Mouse (Mus musculus) heart, adult 8-10 months (tissue): ENCODE results near the gene Nrde2. TPM values are rescaled to one million over a fixed set of nuclear protein-coding genes. Genes with fewer than 3 reads are reported as not detected.

Experiments
- DNase-seq: peaks from one replicate; pipeline ENCODE4 v3.0.0; 2022; ENCODE audit warnings: low spot score
- total RNA-seq, 4 experiments: library from RNA; stranded (reverse); gene quantifications; 2 replicates each; pipeline ENCODE4 v1.2.4; 2022

Nrde2 gene
- total RNA-seq, 4 experiments from 2014 or later, result 8.1 to 14.2 (median 10.9) TPM

DNA sequence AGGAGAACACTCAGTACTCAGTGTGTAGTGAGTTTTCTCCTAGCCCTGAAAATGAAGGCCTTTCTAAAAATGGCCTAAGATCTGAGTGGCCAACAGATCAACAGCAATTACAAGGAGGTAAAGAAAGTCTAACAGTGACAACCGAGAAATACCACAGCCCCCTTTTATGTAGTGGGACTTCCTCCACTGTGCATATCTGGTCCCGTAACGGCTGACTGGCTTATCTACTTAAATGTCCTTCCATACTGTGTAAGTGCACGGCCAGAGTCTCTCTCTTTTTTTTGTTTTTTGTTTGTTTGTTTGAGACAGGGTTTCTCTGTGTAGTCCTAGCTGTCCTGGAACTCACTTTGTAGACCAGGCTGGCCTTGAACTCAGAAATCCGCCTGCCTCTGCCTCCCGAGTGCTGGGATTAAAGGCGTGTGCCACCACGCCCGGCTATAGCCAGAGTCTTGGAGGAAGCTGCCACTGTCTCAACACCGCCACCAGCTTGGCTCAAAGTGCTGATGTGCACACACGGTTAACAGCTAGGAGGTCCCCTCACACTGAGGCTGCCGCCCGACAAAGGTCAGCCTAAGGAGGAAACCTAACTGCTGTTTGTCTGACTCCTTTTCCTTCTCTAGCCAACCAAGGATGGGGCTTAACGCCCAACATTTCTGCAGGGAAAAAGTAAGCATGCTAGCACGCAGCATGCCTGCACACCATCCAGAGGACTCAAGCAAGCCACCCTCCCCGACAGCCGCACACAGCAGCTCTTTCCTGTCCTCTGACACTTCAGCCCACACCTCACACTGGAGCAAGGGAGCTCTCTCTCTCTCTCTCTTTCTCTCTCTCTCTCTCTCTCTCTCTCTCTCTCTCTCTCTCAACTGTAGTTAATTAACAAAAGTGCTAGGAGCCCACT lies 32.2 kb downstream of the Nrde2 start:
- DNase-seq, result no peak

DNA sequence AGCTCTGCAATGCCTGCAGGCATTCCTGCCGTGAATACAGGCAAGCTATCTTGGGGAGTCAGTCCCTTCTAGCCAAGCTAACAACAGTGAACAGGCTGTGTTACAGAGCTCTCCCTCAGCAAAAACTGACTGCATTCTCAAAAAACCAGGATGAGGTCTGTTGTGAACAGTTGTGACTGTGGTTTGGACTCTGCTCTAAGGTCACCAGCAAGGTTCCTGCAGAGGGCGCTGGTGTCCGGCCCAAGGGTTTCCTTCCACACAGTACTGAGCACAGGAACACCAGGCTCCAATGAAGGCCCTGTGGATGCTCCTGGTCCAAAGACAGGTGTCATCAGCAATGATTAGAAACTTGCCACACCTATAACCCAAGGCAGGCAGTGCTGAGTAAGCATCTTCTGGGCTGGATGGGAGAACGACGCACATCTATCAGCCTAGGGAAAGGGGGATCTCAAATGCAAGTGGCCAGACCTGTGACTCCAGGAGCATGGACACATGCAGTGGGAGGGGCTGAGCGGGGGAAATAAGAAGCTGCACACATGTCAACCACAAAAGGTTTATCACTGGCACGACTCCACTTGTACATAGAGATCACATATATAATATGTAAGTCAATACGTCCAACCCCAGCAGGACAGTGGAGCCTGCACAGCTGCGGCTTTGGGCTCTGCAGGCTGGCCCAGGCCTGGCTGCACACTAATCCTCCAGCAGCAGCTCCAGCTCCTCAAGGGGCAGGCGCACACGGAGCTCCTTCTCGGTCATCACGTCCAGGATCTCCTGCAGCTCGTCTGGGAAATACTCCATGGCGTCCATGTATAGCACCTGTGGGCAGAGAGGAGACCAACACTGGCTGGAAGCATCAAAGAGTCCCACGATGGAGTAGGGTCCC lies 34.3 kb downstream of the Nrde2 start:
- DNase-seq, result no peak

DNA sequence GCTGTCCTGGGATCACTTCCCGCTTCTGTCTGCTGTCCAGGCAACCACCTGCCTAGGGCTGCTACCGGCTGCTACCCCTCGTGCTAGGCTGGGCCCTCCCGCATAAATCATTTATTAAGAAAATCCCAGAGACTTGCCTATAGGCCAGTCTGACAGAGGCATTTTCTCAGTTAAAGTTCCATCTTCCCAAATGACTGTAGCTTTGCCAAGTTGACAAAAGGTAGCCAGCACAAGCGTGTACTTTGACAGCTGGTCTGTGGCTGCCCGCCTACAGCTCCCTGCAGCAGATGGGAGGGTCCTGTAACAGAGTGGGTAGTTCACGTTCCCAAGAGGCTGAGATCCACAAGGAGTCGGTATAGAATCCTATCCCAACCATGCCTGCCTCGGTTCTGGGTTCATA lies 36.0 kb downstream of the Nrde2 start:
- DNase-seq, result no peak

GRCm38 (mm10) chr12:100122921-100123381 lies 36.5 kb downstream of the Nrde2 start:
- peak; percentile 55 for DNase-seq

DNA sequence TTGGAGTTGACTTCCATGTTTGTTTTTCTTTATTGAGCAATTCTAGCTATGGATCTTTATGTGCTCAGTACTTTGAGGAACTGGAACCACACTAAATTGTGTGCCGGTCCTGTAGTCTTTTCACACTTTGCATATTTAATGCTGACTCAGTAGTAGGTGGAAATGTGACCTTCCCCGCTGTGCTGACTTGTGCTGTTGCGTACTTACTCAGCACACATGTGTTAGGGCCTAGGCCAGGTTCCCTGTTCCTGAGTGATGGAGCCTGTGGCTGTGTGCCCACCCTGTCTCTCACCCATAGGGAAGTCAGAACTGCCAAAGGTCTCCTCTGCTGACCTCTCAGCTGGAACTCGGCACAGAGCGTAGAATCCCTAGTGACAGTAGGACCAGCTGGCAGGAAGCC lies 43.5 kb downstream of the Nrde2 start:
- DNase-seq, result no peak

- DNase-seq, result peak; percentile 79
These were observed 49.3 kb downstream of the Nrde2 start, which contains the start of gene Psmc1 for GRCm38 (mm10) chr12:100109986-100110696. Gene Psmc1 (plus strand): TSS chr12:100110154.

DNA sequence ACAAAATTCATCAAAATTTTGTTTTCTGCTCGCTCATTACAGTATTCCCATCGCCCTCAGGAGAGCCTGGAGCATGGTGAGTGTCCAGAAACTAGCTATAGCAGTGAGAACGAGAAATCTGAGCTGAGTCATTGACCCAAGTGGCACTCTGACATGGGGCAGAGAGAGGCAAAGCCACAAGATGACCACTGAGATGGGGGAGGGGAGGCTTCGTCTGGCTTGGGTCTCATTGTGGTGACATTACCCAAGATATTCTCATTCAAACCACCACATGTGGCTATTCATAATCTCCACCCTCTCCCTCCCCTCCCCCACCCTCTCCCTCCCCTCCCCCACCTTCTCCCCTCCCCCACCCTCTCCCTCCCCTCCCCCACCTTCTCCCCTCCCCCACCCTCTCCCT lies 52.0 kb downstream of the Nrde2 start:
- DNase-seq, result no peak

GRCm38 (mm10) chr12:100106275-100106895 lies 53.1 kb downstream of the Nrde2 start:
- DNase-seq, result peak; percentile 78

DNA sequence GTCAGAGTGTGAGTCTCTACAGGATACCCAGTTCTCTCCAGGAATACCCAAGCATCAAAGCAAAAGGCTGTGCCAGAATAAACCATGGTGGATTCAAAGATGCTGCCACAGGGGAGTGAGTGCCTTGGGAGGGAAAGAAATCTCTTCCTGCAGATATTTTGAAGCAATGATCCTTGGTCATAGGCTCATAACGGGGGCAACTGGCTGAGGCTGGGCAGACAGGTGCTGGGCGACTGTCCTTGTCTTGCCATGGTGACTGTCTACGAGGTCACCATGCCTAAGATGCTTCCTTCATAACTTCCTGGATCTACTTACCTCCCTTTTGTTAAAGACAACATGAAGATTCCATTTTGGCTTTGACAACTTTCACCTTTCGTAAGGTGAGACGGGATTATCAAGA lies 54.9 kb downstream of the Nrde2 start:
- no peak for DNase-seq

DNA sequence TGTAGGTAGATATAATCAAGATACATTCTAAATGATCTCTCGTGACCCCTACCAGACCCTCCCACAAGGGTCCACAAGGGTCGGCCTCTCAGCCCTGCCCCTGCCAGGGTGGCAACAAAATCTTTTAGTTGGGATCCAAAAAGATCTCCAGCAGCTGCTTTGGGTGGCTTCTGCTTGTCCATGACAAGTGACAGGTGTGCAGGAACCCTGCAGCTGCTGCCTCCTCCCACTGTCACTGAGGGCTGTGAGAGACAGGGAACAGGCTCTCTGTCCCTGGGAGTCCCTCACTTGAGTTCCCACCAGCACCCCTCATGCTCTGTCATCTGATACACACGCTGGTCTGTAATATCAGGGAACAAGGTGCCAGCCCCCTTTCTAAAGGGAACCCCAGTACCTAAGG lies 57.8 kb downstream of the Nrde2 start:
- no peak for DNase-seq

GRCm38 (mm10) chr12:100100707-100101030 lies 58.8 kb downstream of the Nrde2 start:
- DNase-seq, result no peak

DNA sequence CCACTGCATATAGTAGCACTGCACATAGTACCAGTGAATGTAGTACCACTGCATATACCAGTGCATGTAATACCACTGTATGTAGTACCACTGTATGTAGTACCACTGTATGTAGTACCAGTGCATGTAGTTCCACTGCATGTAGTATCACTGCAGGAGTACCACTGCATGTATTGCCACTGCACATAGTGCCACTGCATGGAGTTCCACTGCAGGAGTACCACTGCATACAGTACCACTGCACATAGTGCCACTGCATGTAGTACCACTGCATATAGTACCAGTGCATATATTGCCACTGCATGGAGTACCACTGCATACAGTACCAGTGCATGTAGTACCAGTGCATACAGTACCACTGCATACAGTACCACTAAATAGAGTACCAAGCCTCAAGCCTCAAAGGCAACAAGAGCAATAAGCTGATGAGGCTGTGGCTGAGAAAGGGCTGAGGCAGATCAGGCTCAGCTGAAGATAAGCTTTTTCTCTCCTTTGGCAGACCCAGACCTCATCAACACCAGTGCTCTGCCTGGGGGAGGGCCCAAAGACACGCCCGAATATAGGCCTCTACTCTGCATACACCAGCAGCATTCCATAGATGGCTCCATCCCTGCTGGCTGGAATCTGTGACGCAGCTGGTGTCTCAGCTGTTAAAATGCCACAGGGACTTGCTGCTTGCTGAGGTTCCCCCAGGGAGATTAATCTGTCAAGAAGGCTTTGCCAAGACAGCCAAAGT lies 59.3 kb downstream of the Nrde2 start:
- DNase-seq, result no peak

DNA sequence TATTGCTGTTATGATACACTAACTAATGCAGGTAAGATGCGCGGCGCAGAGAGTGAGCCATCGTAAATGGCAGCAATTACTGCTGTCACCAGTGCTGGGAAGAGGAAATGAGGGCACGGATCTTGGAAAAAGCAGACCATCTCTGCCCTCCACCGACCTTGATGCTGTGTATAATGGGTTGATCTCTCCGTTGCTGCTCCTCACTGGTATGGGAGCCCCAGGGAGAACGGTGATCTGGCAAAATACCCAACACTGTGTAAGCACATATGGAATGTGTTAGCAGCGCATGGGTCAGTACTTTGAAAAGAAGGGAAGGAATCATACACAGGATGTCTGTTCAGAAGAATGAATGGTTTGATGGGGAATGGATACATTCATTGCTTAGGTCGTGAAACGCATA lies 66.4 kb downstream of the Nrde2 start:
- DNase-seq, result no peak

- DNase-seq, result no peak
These were observed 68.7 kb downstream of the Nrde2 start for GRCm38 (mm10) chr12:100090750-100091149.

GRCm38 (mm10) chr12:100089265-100089664 lies 70.2 kb downstream of the Nrde2 start:
- DNase-seq, result peak; percentile 67

GRCm38 (mm10) chr12:100088026-100088425 lies 71.4 kb downstream of the Nrde2 start:
- no peak for DNase-seq

GRCm38 (mm10) chr12:100079636-100080286 lies 79.7 kb downstream of the Nrde2 start:
- DNase-seq, result peak; percentile 57

GRCm38 (mm10) chr12:100075715-100076114 lies 83.7 kb downstream of the Nrde2 start:
- DNase-seq, result no peak
